Mouse (Mus musculus) heart, postnatal 14 days (tissue): ENCODE measurements around the gene Vps53. TPM values are rescaled to one million over a fixed set of nuclear protein-coding genes. Genes with fewer than 3 reads are reported as not detected.

ENCODE experiments used
- DNase-seq, 2 experiments: peaks; one replicate each; pipeline ENCODE4 v3.0.0; 2021 to 2022
- intact Hi-C: fragments of 180-260 bp; cut with DNase I; formaldehyde crosslinking; loops from one replicate; pipeline ENCODE4 v1.15.1; 2025
- total RNA-seq, 2 experiments: library from RNA; stranded (reverse); gene quantifications; 2 replicates each; pipeline ENCODE4 v1.2.3; 2021

The Vps53 gene
- total RNA-seq, 2 experiments from 2014 or later = 29.1 to 30.9 TPM

- intact Hi-C loops = no loop called here
- DNase-seq = peak; percentile 37 to 56
These were observed 54.1 kb downstream of the Vps53 start for GRCm38 (mm10) chr11:76125386-76125785.

- intact Hi-C loops = no loop called here
- DNase-seq = no peak
These were observed 55.9 kb downstream of the Vps53 start for GRCm38 (mm10) chr11:76123517-76123916.

- intact Hi-C loops = no loop called here
- no peak for DNase-seq
These were observed 56.9 kb downstream of the Vps53 start for GRCm38 (mm10) chr11:76122571-76122970.

- intact Hi-C loops = no loop called here
- no peak for DNase-seq
These were observed 58.4 kb downstream of the Vps53 start for GRCm38 (mm10) chr11:76121086-76121485.

- peak; percentile 18 to 26 for DNase-seq
These were observed 59.0 kb downstream of the Vps53 start for GRCm38 (mm10) chr11:76120407-76120901.

GRCm38 (mm10) chr11:76110416-76110815 is 69.0 kb downstream of the Vps53 start:
- no peak for DNase-seq
- intact Hi-C loops = no loop called here

More at GRCm38 (mm10) chr11:76120407-76120901, 59.0 kb downstream of the Vps53 start:
- intact Hi-C loops = no loop called here

GRCm38 (mm10) chr11:76106551-76107496 is 72.6 kb downstream of the Vps53 start:
- intact Hi-C loops = no loop called here
- no peak for DNase-seq

GRCm38 (mm10) chr11:76101154-76101553 is 78.3 kb downstream of the Vps53 start:
- no peak for DNase-seq
- intact Hi-C loops = no loop called here

- DNase-seq = no peak
- intact Hi-C loops = no loop called here
These were observed 80.1 kb downstream of the Vps53 start for GRCm38 (mm10) chr11:76099193-76099975.

- intact Hi-C loops = no loop called here
- no peak for DNase-seq
These were observed 85.8 kb downstream of the Vps53 start for GRCm38 (mm10) chr11:76093610-76094009.

- DNase-seq = no peak
- intact Hi-C loops = no loop called here
These were observed 89.7 kb downstream of the Vps53 start for GRCm38 (mm10) chr11:76089776-76090175.

- intact Hi-C loops = no loop called here
- no peak for DNase-seq
These were observed 90.9 kb downstream of the Vps53 start for GRCm38 (mm10) chr11:76088506-76088905.

- DNase-seq = peak; percentile 58 to 72
- intact Hi-C loops = loop anchor here (1.0 kb wide), 1 partner anchor 80 kb away; no protein-coding TSS in a partner anchor
These were observed 93.4 kb downstream of the Vps53 start for GRCm38 (mm10) chr11:76085898-76086591.

GRCm38 (mm10) chr11:76084943-76085342 is 94.5 kb downstream of the Vps53 start:
- intact Hi-C loops = loop anchor here (5.0 kb wide), 2 partner anchors 47 to 58 kb away; partner anchors contain the start of gene Rflnb
- DNase-seq = no peak

- intact Hi-C loops = loop anchor here (5.0 kb wide), 2 partner anchors 48 to 57 kb away; partner anchors contain the start of gene Rflnb
- no peak for DNase-seq
These were observed 95.5 kb downstream of the Vps53 start for GRCm38 (mm10) chr11:76083941-76084367.

- intact Hi-C loops = loop anchor here (5.0 kb wide), 2 partner anchors 51 to 54 kb away; partner anchors contain the start of gene Rflnb
- peak; percentile 26 to 36 for DNase-seq
These were observed 98.3 kb downstream of the Vps53 start for GRCm38 (mm10) chr11:76081048-76081640.

GRCm38 (mm10) chr11:76080293-76080692 is 99.2 kb downstream of the Vps53 start:
- no peak for DNase-seq
- intact Hi-C loops = loop anchor here (5.0 kb wide), 2 partner anchors 52 to 53 kb away; partner anchors contain the start of gene Rflnb

- no peak for DNase-seq
- intact Hi-C loops = no loop called here
These were observed 102.1 kb downstream of the Vps53 start for GRCm38 (mm10) chr11:76077341-76077740.

GRCm38 (mm10) chr11:76074296-76075093 is 105.0 kb downstream of the Vps53 start:
- intact Hi-C loops = no loop called here
- DNase-seq = no peak
